Mouse (Mus musculus): ENCODE results near the gene Tmem189. TPM values are rescaled to one million over a fixed set of nuclear protein-coding genes. Genes with fewer than 3 reads are reported as not detected.

Tmem189 gene
- total RNA-seq, 2 experiments from 2014 or later, result 27.2 TPM

DNA sequence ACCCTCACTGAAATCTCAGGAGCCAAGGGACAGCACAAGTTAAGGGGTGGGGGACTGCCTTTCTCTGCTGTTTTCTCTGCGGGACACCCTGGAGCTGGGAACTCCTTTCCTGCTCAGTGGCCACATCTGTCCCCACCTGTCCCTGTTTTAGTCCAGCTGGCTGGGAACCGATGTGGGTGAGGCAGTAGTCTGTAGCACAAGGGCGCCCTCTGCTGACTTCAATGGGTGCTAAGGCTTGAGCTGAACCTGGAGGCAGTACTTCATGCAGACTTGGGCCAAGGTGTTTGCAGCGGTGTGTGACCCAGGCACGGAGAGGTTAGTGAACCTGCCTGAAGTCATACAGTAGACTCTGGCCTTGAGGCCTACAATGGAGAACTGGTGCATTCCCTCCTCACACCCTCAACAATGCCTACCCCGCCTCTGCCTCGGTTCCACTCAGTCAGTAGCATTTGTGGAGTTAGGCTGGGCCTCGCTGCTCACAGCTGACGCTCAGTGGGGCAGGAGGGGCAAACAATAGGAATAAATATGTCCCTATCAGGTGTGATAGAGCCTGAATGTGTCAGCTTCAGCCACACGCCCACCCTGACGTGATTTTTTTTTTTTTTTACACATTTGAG is 84.3 kb downstream of the Tmem189 start:
- DNase-seq (ENCODE audit: low spot score), result peak; percentile 75
- intact Hi-C loops (cut with DNase I), result loop anchor here (1.0 kb wide), 1 partner anchor 68 kb away; no protein-coding TSS in a partner anchor

DNA sequence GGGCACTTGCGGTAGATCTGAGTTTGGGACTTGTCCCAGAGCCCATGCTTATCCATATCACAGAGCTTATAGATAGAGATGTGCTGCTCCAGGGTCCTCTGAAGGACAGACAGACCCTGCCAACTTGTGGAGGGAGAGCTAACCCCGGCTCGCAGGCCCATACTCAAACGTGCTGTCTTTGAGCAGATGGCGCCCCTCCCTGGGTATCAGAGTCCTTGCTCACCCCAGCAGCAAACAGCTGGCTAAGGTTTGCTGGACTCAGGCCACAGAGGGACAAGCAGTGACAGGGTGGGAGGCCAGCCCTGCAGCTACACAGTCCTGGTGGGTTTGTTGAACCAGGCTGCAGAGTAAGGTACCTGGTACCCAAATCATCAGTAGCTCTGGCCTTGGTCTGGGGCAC is 86.6 kb downstream of the Tmem189 start:
- intact Hi-C loops (cut with DNase I), result no loop called here
- no peak for DNase-seq (ENCODE audit: low spot score)

GRCm38 (mm10) chr2:167602364-167602763 is 87.3 kb downstream of the Tmem189 start:
- intact Hi-C loops (cut with DNase I), result no loop called here
- DNase-seq (ENCODE audit: low spot score), result no peak

GRCm38 (mm10) chr2:167600481-167600995 is 89.1 kb downstream of the Tmem189 start:
- intact Hi-C loops (cut with DNase I), result no loop called here
- no peak for DNase-seq (ENCODE audit: low spot score)

- intact Hi-C loops (cut with DNase I), result no loop called here
- DNase-seq (ENCODE audit: low spot score), result no peak
Observed at GRCm38 (mm10) chr2:167599917-167600316, 89.7 kb downstream of the Tmem189 start.

DNA sequence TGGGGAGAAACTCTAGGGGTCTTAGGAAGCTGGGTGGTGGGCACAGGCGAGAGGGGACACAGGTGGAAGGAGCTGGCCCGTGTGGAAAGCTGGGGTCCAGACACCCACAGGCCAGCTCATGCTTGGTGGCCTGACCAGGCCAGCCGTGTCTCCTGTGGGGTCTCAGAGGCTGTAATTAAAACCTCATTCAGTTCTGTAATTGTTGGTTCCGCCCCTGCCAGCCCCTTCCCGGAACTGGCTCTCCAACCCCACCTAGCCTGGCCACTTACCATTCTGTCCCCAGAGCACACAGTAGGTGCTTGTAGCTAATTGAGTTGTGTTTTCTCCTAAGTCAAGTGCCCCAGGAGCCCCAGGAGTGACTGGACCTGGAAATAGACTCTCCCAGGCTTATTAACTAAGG is 90.4 kb downstream of the Tmem189 start:
- intact Hi-C loops (cut with DNase I), result no loop called here
- DNase-seq (ENCODE audit: low spot score), result no peak

GRCm38 (mm10) chr2:167597492-167598186 is 92.0 kb downstream of the Tmem189 start:
- peak; percentile 52 for DNase-seq (ENCODE audit: low spot score)
- intact Hi-C loops (cut with DNase I), result no loop called here

DNA sequence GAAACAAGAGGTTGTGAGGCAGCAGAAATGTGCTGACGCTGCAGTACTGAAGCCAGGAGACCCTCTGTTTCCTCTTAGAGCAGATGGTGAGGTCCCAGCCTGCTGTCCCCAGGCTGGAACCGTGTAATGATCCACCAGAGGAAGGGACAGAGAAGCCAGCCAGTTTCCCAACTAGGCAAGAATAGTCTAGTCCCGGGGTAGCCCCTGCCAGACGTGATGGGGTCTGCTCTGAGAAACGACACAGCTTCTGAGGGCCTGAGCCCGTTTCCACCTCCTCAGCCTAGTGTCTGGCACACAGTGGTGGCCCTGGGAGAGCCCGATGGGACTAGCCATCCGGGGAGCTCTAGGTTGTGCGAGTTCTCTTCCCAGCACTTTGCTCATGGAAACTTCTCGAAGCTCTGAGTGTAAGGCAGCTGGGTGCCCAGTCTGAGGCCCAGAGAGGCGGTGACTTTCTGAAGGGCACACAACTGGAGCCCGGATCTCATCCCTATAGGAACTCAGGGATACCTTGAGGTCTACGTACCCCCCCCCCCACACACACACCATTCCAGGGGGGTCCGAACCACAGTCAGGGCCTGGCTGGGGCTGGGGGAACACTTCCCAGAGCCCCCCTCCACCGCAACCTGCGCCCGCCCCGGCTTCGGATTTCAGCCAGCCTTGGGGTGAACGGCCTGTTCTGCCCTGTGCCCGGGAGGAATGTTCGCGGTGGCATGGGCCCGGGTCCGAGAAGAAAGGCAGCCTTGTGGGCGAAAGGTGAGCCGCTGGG is 92.7 kb downstream of the Tmem189 start:
- DNase-seq (ENCODE audit: low spot score), result no peak
- intact Hi-C loops (cut with DNase I), result no loop called here

DNA sequence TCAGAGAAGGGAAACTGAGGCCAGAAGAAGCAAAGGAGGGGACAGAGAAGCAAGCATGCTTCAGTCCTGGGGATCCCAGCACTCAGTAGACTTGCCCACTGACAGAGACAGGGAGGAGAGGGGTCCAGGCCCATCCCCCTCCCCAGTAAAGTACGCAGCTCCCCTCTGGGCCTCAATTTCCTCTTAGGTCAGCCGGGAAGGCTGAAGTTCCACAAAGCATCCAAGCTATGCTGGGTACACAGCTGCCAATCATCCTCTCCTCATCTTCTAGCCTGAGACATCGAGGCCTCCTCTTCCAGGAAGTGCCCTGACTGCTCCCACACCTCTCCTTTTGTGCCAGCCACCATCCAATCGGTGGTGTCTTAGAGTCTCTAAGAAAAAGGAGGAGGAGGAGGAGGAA is 93.4 kb downstream of the Tmem189 start:
- no peak for DNase-seq (ENCODE audit: low spot score)
- intact Hi-C loops (cut with DNase I), result no loop called here

GRCm38 (mm10) chr2:167595761-167596171 is 93.9 kb downstream of the Tmem189 start:
- intact Hi-C loops (cut with DNase I), result loop anchor here (2.0 kb wide), 1 partner anchor 29 kb away; no protein-coding TSS in a partner anchor

GRCm38 (mm10) chr2:167594444-167594934 is 95.1 kb downstream of the Tmem189 start:
- intact Hi-C loops (cut with DNase I), result loop anchor here (2.0 kb wide), 1 partner anchor 28 kb away; no protein-coding TSS in a partner anchor
- DNase-seq (ENCODE audit: low spot score), result peak; percentile 95

More at GRCm38 (mm10) chr2:167595761-167596171, 93.9 kb downstream of the Tmem189 start:
- peak; percentile 65 for DNase-seq (ENCODE audit: low spot score)

- intact Hi-C loops (cut with DNase I), result loop anchor here (2.0 kb wide), 1 partner anchor 27 kb away; no protein-coding TSS in a partner anchor
- DNase-seq (ENCODE audit: low spot score), result no peak
Observed at GRCm38 (mm10) chr2:167593551-167594250, 95.9 kb downstream of the Tmem189 start.

Small RNA genes within 50 kb of the gene (microRNA-seq; reads per million reads assigned to microRNA genes)
- gene Gm22355, result not detected

Other genes starting within 250 kb of the Tmem189 start
- 10 to 100 TPM; 57.2 to 61.3 TPM for gene Rnf114, start 197.2 kb downstream of the Tmem189 start, total RNA-seq (2021)
- gene Spata2, start 196.9 kb downstream of the Tmem189 start, total RNA-seq (2021), result 10 to 100 TPM; 15.1 to 17.8 TPM
- gene Snai1, start 151.6 kb downstream of the Tmem189 start, total RNA-seq (2021), result 1 to 10 TPM; 2.0 to 2.8 TPM
- 100 to 1,000 TPM in 1 of 2 experiments, 10 to 100 TPM in 1; 99.3 to 105 TPM for gene Ube2v1, start 57.7 kb downstream of the Tmem189 start, total RNA-seq (2021)
- 10 to 100 TPM; 18.0 to 18.4 TPM for gene Gm20431, start 28.3 kb downstream of the Tmem189 start, total RNA-seq (2021)
- 10 to 100 TPM; 58.0 to 84.2 TPM for gene Cebpb, start 907 bp downstream of the Tmem189 start, total RNA-seq (2021)
- gene Ptpn1, start 242.2 kb upstream of the Tmem189 start, total RNA-seq (2021), result 10 to 100 TPM; 21.9 to 23.4 TPM

All from heart, postnatal 25 days (tissue).